Mouse (Mus musculus): ENCODE results near the gene Il16. TPM values are rescaled to one million over a fixed set of nuclear protein-coding genes. Genes with fewer than 3 reads are reported as not detected.
A peak's percentile ranks its signal among the peaks of the same experiment; 100 is the strongest.

The Il16 gene
- polyA plus RNA-seq (2015; fragmentation: Nextera tagmentation; extraction: Ambion mirVana): 5.9 and 6.8 TPM in 2 replicates

- Histone ChIP-seq H3K4me3 (replicated peaks; ENCODE audit: low read length) (peak within 1 kb of the TSS; percentile 25), H3K27me3 (ENCODE audit: control insufficient read depth, insufficient read depth, low read length) (no peaks in the 10 kb centered on the region), H3K9ac (ENCODE audit: low read length) (peak within 1 kb of the TSS; percentile 56), H3K9me3 (replicated peaks; ENCODE audit: control insufficient read depth, low read length) (no peaks in the 10 kb centered on the region), H3K27ac (ENCODE audit: low read length) (peak within 1 kb of the TSS; percentile 83), H3K4me1 (ENCODE audit: control insufficient read depth, insufficient read depth, low read length) (peaks cover 11% of the 10 kb centered on the region), H3K4me2 (ENCODE audit: low read depth, low read length) (peak within 1 kb of the TSS; percentile 51), H3K36me3 (ENCODE audit: control insufficient read depth, insufficient read depth, low read length) (no peaks in the 10 kb centered on the region)
- peak; percentile 82 for ATAC-seq (ENCODE audit: insufficient read depth, low FRiP score)
- WGBS: 21% methylated on average over 20 of the region's 20 CpGs
These were observed at the start of gene Il16 for GRCm38 (mm10) chr7:83745413-83746106. Gene Il16, minus strand, starts transcription at chr7:83745726.

- H3K4me2 ChIP-seq (ENCODE audit: low read depth, low read length): no peak within 1 kb of the TSS
These were observed 49.2 kb upstream of the Il16 start, which contains the start of gene Cfap161 for GRCm38 (mm10) chr7:83794705-83795104. Gene Cfap161, minus strand, starts transcription at chr7:83794880.

GRCm38 (mm10) chr7:83794006-83794683 lies 48.6 kb upstream of the Il16 start:
- H3K27ac ChIP-seq (ENCODE audit: low read length): no peak overlapping the region
- no peak overlapping the region; the same call in 1 of the 2 replicates for H3K9ac ChIP-seq (ENCODE audit: low read length)
- no peak for ATAC-seq (ENCODE audit: insufficient read depth, low FRiP score)
- no peaks in the 10 kb centered on the region for H3K4me1 ChIP-seq (ENCODE audit: control insufficient read depth, insufficient read depth, low read length)
- H3K4me3 ChIP-seq (replicated peaks; ENCODE audit: low read length): no peak overlapping the region
- no peaks in the 10 kb centered on the region for H3K27me3 ChIP-seq (ENCODE audit: control insufficient read depth, insufficient read depth, low read length)
- no peaks in the 10 kb centered on the region for H3K9me3 ChIP-seq (replicated peaks; ENCODE audit: control insufficient read depth, low read length)
- WGBS: 40% methylated on average over 11 of the region's 11 CpGs
- no peaks in the 10 kb centered on the region for H3K36me3 ChIP-seq (ENCODE audit: control insufficient read depth, insufficient read depth, low read length)
- no peak overlapping the region for H3K4me2 ChIP-seq (ENCODE audit: low read depth, low read length)

More at GRCm38 (mm10) chr7:83794705-83795104, 49.2 kb upstream of the Il16 start, which contains the start of gene Cfap161:
- no peak within 1 kb of the TSS for H3K4me3 ChIP-seq (replicated peaks; ENCODE audit: low read length)
- H3K36me3 ChIP-seq (ENCODE audit: control insufficient read depth, insufficient read depth, low read length): no peaks in the 10 kb centered on the region
- H3K9ac ChIP-seq (ENCODE audit: low read length): no peak within 1 kb of the TSS; the same call in 1 of the 2 replicates
- WGBS: 16% methylated on average over 14 of the region's 14 CpGs
- H3K27me3 ChIP-seq (ENCODE audit: control insufficient read depth, insufficient read depth, low read length): no peaks in the 10 kb centered on the region
- peak; percentile 81; the same call in 1 of the 2 replicates for ATAC-seq (ENCODE audit: insufficient read depth, low FRiP score)
- H3K27ac ChIP-seq (ENCODE audit: low read length): no peak within 1 kb of the TSS
- no peaks in the 10 kb centered on the region for H3K4me1 ChIP-seq (ENCODE audit: control insufficient read depth, insufficient read depth, low read length)
- no peaks in the 10 kb centered on the region for H3K9me3 ChIP-seq (replicated peaks; ENCODE audit: control insufficient read depth, low read length)

- no peak overlapping the region for H3K9ac ChIP-seq (ENCODE audit: low read length)
- 88% methylated on average over 4 of the region's 4 CpGs for WGBS
- H3K4me2 ChIP-seq (ENCODE audit: low read depth, low read length): no peak overlapping the region
- H3K9me3 ChIP-seq (replicated peaks; ENCODE audit: control insufficient read depth, low read length): no peaks in the 10 kb centered on the region
- H3K36me3 ChIP-seq (ENCODE audit: control insufficient read depth, insufficient read depth, low read length): no peaks in the 10 kb centered on the region
- ATAC-seq (ENCODE audit: insufficient read depth, low FRiP score): no peak
- H3K27me3 ChIP-seq (ENCODE audit: control insufficient read depth, insufficient read depth, low read length): no peaks in the 10 kb centered on the region
- no peak overlapping the region for H3K27ac ChIP-seq (ENCODE audit: low read length)
- no peak overlapping the region for H3K4me3 ChIP-seq (replicated peaks; ENCODE audit: low read length)
- no peaks in the 10 kb centered on the region for H3K4me1 ChIP-seq (ENCODE audit: control insufficient read depth, insufficient read depth, low read length)
These were observed 35.4 kb upstream of the Il16 start for GRCm38 (mm10) chr7:83780881-83781280.

- Histone ChIP-seq H3K4me1 (ENCODE audit: control insufficient read depth, insufficient read depth, low read length) (no peaks in the 10 kb centered on the region), H3K27me3 (ENCODE audit: control insufficient read depth, insufficient read depth, low read length) (no peaks in the 10 kb centered on the region), H3K27ac (ENCODE audit: low read length) (no peak overlapping the region), H3K36me3 (ENCODE audit: control insufficient read depth, insufficient read depth, low read length) (no peaks in the 10 kb centered on the region), H3K4me3 (replicated peaks; ENCODE audit: low read length) (no peak overlapping the region), H3K4me2 (ENCODE audit: low read depth, low read length) (no peak overlapping the region), H3K9ac (ENCODE audit: low read length) (no peak overlapping the region), H3K9me3 (replicated peaks; ENCODE audit: control insufficient read depth, low read length) (no peaks in the 10 kb centered on the region)
- no peak for ATAC-seq (ENCODE audit: insufficient read depth, low FRiP score)
- 58% methylated on average over 4 of the region's 4 CpGs for WGBS
These were observed 34.5 kb upstream of the Il16 start for GRCm38 (mm10) chr7:83780026-83780425.

- Histone ChIP-seq H3K4me2 (ENCODE audit: low read depth, low read length) (no peak overlapping the region), H3K9ac (ENCODE audit: low read length) (no peak overlapping the region), H3K4me3 (replicated peaks; ENCODE audit: low read length) (no peak overlapping the region), H3K4me1 (ENCODE audit: control insufficient read depth, insufficient read depth, low read length) (no peaks in the 10 kb centered on the region), H3K27ac (ENCODE audit: low read length) (no peak overlapping the region), H3K27me3 (ENCODE audit: control insufficient read depth, insufficient read depth, low read length) (no peaks in the 10 kb centered on the region), H3K36me3 (ENCODE audit: control insufficient read depth, insufficient read depth, low read length) (no peaks in the 10 kb centered on the region), H3K9me3 (replicated peaks; ENCODE audit: control insufficient read depth, low read length) (no peaks in the 10 kb centered on the region)
- 60% methylated on average over 2 of the region's 2 CpGs for WGBS
- no peak for ATAC-seq (ENCODE audit: insufficient read depth, low FRiP score)
These were observed 33.5 kb upstream of the Il16 start for GRCm38 (mm10) chr7:83779028-83779427.

GRCm38 (mm10) chr7:83778516-83778915 lies 33.0 kb upstream of the Il16 start:
- H3K4me1 ChIP-seq (ENCODE audit: control insufficient read depth, insufficient read depth, low read length): no peaks in the 10 kb centered on the region
- H3K4me2 ChIP-seq (ENCODE audit: low read depth, low read length): no peak overlapping the region
- no peak overlapping the region for H3K9ac ChIP-seq (ENCODE audit: low read length)
- no peak overlapping the region for H3K27ac ChIP-seq (ENCODE audit: low read length)
- no peaks in the 10 kb centered on the region for H3K9me3 ChIP-seq (replicated peaks; ENCODE audit: control insufficient read depth, low read length)
- no peak for ATAC-seq (ENCODE audit: insufficient read depth, low FRiP score)
- H3K36me3 ChIP-seq (ENCODE audit: control insufficient read depth, insufficient read depth, low read length): no peaks in the 10 kb centered on the region
- no peak overlapping the region for H3K4me3 ChIP-seq (replicated peaks; ENCODE audit: low read length)
- 78% methylated on average over 2 of the region's 2 CpGs for WGBS
- no peaks in the 10 kb centered on the region for H3K27me3 ChIP-seq (ENCODE audit: control insufficient read depth, insufficient read depth, low read length)

- ATAC-seq (ENCODE audit: insufficient read depth, low FRiP score): no peak
These were observed 29.2 kb upstream of the Il16 start for GRCm38 (mm10) chr7:83774721-83775120.

GRCm38 (mm10) chr7:83763674-83764073 lies 18.1 kb upstream of the Il16 start:
- no peaks in the 10 kb centered on the region for H3K9me3 ChIP-seq (replicated peaks; ENCODE audit: control insufficient read depth, low read length)
- no peak overlapping the region for H3K4me3 ChIP-seq (replicated peaks; ENCODE audit: low read length)
- 55% methylated on average over 3 of the region's 3 CpGs for WGBS
- H3K9ac ChIP-seq (ENCODE audit: low read length): no peak overlapping the region
- H3K36me3 ChIP-seq (ENCODE audit: control insufficient read depth, insufficient read depth, low read length): no peaks in the 10 kb centered on the region
- no peak overlapping the region for H3K27ac ChIP-seq (ENCODE audit: low read length)
- no peaks in the 10 kb centered on the region for H3K27me3 ChIP-seq (ENCODE audit: control insufficient read depth, insufficient read depth, low read length)
- ATAC-seq (ENCODE audit: insufficient read depth, low FRiP score): no peak
- no peaks in the 10 kb centered on the region for H3K4me1 ChIP-seq (ENCODE audit: control insufficient read depth, insufficient read depth, low read length)
- H3K4me2 ChIP-seq (ENCODE audit: low read depth, low read length): no peak overlapping the region

More at GRCm38 (mm10) chr7:83774721-83775120, 29.2 kb upstream of the Il16 start:
- no peak overlapping the region for H3K4me3 ChIP-seq (replicated peaks; ENCODE audit: low read length)
- no peaks in the 10 kb centered on the region for H3K27me3 ChIP-seq (ENCODE audit: control insufficient read depth, insufficient read depth, low read length)
- WGBS: 20% methylated on average over 5 of the region's 5 CpGs
- H3K4me1 ChIP-seq (ENCODE audit: control insufficient read depth, insufficient read depth, low read length): no peaks in the 10 kb centered on the region; the same call in 1 of the 2 replicates
- no peak overlapping the region for H3K27ac ChIP-seq (ENCODE audit: low read length)
- no peaks in the 10 kb centered on the region for H3K36me3 ChIP-seq (ENCODE audit: control insufficient read depth, insufficient read depth, low read length)
- no peak overlapping the region for H3K9ac ChIP-seq (ENCODE audit: low read length)
- no peak overlapping the region for H3K4me2 ChIP-seq (ENCODE audit: low read depth, low read length)
- H3K9me3 ChIP-seq (replicated peaks; ENCODE audit: control insufficient read depth, low read length): no peaks in the 10 kb centered on the region
